Mouse (Mus musculus) central nervous system, embryonic 11.5 days (tissue): ENCODE results near the gene Gm20865. TPM values are rescaled to one million over a fixed set of nuclear protein-coding genes. Genes with fewer than 3 reads are reported as not detected.

ENCODE experiments used
- polyA plus RNA-seq: library from polyadenylated mRNA; depleted of rRNA; stranded (reverse); fragments of >200 nt; gene quantifications from 2 replicates; pipeline ENCODE4 v1.2.3, GENCODE M21; 2012; rRNA removed

Gm20865 gene
- not detected in 2 replicates for polyA plus RNA-seq

GRCm38 (mm10) chrY:21241275-21241674 is at the start of gene Gm20865:
Gene Gm20865, plus strand, starts transcription at chrY:21241575.

Other genes with a start within 250 kb of the Gm20865 start
- gene Gm29866, start 247.9 kb upstream of the Gm20865 start, polyA plus RNA-seq = not detected in 2 replicates
- not detected in 2 replicates for gene Gm20909, start 77.0 kb upstream of the Gm20865 start, polyA plus RNA-seq